Mouse (Mus musculus): ENCODE results near the gene Rgmb.

Rgmb gene

GRCm38 (mm10) chr17:15773956-15774355 lies 56.9 kb downstream of the Rgmb start:
- DNase-seq = no peak

GRCm38 (mm10) chr17:15769081-15769724 lies 61.6 kb downstream of the Rgmb start:
- no peak for DNase-seq

- DNase-seq = no peak
Observed at GRCm38 (mm10) chr17:15761191-15761590, 69.6 kb downstream of the Rgmb start.

Measured in thymus, postnatal 4 days (tissue).